Mouse (Mus musculus) bone marrow, adult 2 months (tissue): ENCODE data around the gene Zfp423.

Experiments
- CTCF ChIP-seq: fragments of 200-500 bp; IDR thresholded peaks from 2 replicates; pipeline ENCODE4 v1.5.1; 2011; ENCODE audit warnings: low read length, control low read depth; ENCODE audit not compliant: control insufficient read depth, insufficient read depth
- POLR2A ChIP-seq: fragments of 200-500 bp; IDR thresholded peaks from 2 replicates; pipeline ENCODE4 v1.6.1; 2011; ENCODE audit warnings: low read depth, mild to moderate bottlenecking, control low read depth, low read length, borderline replicate concordance; ENCODE audit not compliant: control insufficient read depth

GRCm38 (mm10) chr8:87975466-87975809 is 16.0 kb upstream of the Zfp423 start:
- no peak for TF ChIP-seq POLR2A
- TF ChIP-seq CTCF = no peak
